Mouse (Mus musculus) heart, embryonic 13.5 days (tissue): ENCODE results near the gene Kdm6a. TPM values are rescaled to one million over a fixed set of nuclear protein-coding genes. Genes with fewer than 3 reads are reported as not detected.

Source experiments
- ATAC-seq: fragments of 200-750 bp; cut with Nextera tagmentation; 2 replicates; pipeline ENCODE4 v1.8.0; 2017; ENCODE audit warnings: moderate TSS enrichment; ENCODE audit not compliant: insufficient number of reproducible peaks, low FRiP score, low TSS enrichment; ENCODE audit errors: extremely low read depth
- H3K27ac ChIP-seq: fragments of 300-500 bp; sonication (generic); replicated peaks from 2 replicates; pipeline ENCODE4 v1.5.1; 2015; ENCODE audit warnings: moderate library complexity, mild to moderate bottlenecking, inconsistent platforms
- H3K27me3 ChIP-seq: fragments of 300-500 bp; sonication (generic); replicated peaks from 2 replicates; pipeline ENCODE4 v1.6.1; 2015; ENCODE audit warnings: mild to moderate bottlenecking, inconsistent platforms
- H3K36me3 ChIP-seq: fragments of 300-500 bp; sonication (generic); 2 replicates; pipeline ENCODE4 v1.6.1; 2015; ENCODE audit warnings: mild to moderate bottlenecking, inconsistent platforms
- H3K4me1 ChIP-seq: fragments of 300-500 bp; sonication (generic); 2 replicates; pipeline ENCODE4 v1.6.1; 2015; ENCODE audit warnings: inconsistent platforms
- H3K4me2 ChIP-seq: fragments of 300-500 bp; sonication (generic); 2 replicates; pipeline ENCODE4 v1.6.1; 2015; ENCODE audit warnings: inconsistent platforms, mild to moderate bottlenecking, moderate library complexity
- H3K4me3 ChIP-seq: fragments of 300-500 bp; sonication (generic); 2 replicates; pipeline ENCODE4 v1.5.1; 2015; ENCODE audit warnings: moderate library complexity, mild to moderate bottlenecking, inconsistent platforms
- H3K9ac ChIP-seq: fragments of 300-500 bp; sonication (generic); 2 replicates; pipeline ENCODE4 v1.6.1; 2015; ENCODE audit warnings: inconsistent platforms, mild to moderate bottlenecking, moderate library complexity
- H3K9me3 ChIP-seq: fragments of 300-500 bp; sonication (generic); 2 replicates; pipeline ENCODE4 v1.6.1; 2016; ENCODE audit warnings: inconsistent platforms
- WGBS: fragments of 180-500 bp; shearing (Covaris S2); methylation state at CpG from one replicate; pipeline ENCODE4 v1.1.7; 2015; ENCODE audit warnings: mixed read lengths; 5-methylcytosine and 5-hydroxymethylcytosine counted together
- polyA plus RNA-seq: library from polyadenylated mRNA; unstranded; fragments of >200 nt; fragmentation: Nextera tagmentation; extraction: Ambion mirVana; gene quantifications from 2 replicates; pipeline ENCODE4 v1.2.1, GENCODE M21; 2015

Gene Kdm6a
- polyA plus RNA-seq, 1 experiment from 2014 or later: 13.1 TPM

DNA sequence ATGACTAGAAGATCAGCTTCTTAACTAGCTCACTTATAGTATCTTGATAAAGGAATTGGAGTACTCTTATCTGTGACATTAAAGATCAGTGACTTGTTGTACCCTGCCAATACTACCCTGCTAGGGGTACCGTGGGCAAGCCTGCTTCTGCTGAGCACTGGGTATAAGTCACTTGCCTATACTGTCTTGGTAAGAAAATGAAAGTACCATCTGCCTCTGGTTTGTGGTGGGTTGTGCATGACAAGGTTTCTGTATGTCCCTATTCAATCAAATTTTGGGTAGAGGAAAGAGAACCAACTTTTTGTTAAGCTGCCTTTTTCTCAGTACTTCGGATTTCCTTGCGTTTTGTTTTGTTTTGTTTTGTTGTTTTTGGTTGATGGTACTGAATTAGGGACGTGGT is 15.4 kb downstream of the Kdm6a start:
- Histone ChIP-seq H3K36me3 (no peaks in the 10 kb centered on the region), H3K4me1 (peaks cover 32% of the 10 kb centered on the region), H3K4me3 (no peak overlapping the region), H3K9ac (no peak overlapping the region), H3K9me3 (no peaks in the 10 kb centered on the region), H3K27ac (no peak overlapping the region), H3K4me2 (no peak overlapping the region), H3K27me3 (no peaks in the 10 kb centered on the region)
- WGBS: 76% methylated on average over 4 of the region's 4 CpGs
- ATAC-seq: no peak

DNA sequence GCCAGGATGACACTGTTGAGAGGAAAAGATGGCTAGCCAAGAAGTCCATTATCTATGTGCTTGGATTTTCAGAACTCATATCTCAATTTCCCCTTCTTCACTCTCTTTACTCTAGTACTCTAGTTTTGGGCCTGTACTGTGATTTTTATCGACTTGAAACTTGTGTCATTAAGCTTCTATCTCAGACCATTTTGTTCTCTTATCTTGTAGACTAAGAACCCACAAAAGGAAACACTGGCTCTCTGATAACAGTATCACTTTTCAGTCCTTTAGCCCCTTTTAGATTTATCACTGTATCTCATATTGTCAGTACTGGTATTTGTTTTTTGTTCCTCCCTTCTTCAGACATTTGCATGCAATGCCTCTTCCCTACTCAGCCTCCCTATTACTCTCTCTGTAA is 17.1 kb downstream of the Kdm6a start:
- H3K4me1 ChIP-seq: peaks cover 23% of the 10 kb centered on the region
- ATAC-seq: no peak
- no peak overlapping the region for H3K4me3 ChIP-seq
- no peak overlapping the region for H3K9ac ChIP-seq
- no peaks in the 10 kb centered on the region for H3K9me3 ChIP-seq
- H3K27ac ChIP-seq: no peak overlapping the region
- H3K36me3 ChIP-seq: no peaks in the 10 kb centered on the region
- WGBS: 37% methylated on average over 1 of the region's 1 CpGs
- no peaks in the 10 kb centered on the region for H3K27me3 ChIP-seq
- no peak overlapping the region for H3K4me2 ChIP-seq

DNA sequence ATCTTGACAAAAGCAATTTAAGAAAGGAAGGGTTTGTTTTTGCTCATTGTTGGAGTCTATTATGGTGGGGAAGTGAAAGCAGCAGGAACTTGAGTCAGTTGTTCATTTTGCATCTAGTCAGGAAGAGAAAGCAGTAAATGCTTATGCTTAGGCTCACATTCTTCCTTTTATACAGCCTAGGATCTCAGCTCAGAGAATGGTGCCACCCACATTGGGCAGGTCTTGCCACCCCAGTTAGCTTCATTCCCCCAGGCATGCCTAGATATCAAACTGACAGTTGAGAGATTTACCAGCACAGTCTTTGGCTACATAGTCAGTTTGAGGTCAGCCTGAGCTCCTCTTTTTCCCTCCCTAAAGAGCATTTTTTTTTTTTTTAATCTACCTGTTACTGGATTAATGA is 24.8 kb downstream of the Kdm6a start:
- peaks cover 20% of the 10 kb centered on the region for H3K4me1 ChIP-seq
- H3K4me3 ChIP-seq: no peak overlapping the region
- H3K9ac ChIP-seq: no peak overlapping the region
- 0 out of 2 replicates have a peak, but pooled peaks cover 3% of the 10 kb centered on the region for H3K36me3 ChIP-seq
- no peak for ATAC-seq
- H3K27ac ChIP-seq: no peak overlapping the region
- H3K9me3 ChIP-seq: no peaks in the 10 kb centered on the region
- H3K4me2 ChIP-seq: no peak overlapping the region
- H3K27me3 ChIP-seq: no peaks in the 10 kb centered on the region

DNA sequence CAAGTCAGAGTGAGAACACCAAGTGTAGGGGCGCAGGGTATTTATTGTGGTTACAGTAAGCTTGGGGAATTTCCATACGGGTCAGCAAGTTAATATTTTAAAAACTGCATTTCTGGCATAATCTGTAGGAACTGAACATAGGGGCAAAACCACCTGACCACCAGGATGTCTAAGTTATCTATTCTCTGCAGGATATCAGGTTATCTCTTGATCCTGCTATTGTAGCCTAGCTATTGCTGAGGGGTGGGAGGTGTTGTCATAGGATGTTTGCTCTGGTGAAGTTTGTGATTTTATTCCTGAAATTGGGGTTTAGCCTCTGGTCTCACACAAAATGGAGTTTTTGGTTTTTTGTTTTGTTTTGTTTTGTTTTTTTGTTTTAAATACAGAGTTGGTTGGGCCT is 25.9 kb downstream of the Kdm6a start:
- no peak overlapping the region for H3K9ac ChIP-seq
- 0 out of 2 replicates have a peak, but pooled peaks cover 3% of the 10 kb centered on the region for H3K36me3 ChIP-seq
- H3K4me2 ChIP-seq: no peak overlapping the region
- no peak overlapping the region for H3K4me3 ChIP-seq
- no peak for ATAC-seq
- WGBS: 75% methylated on average over 2 of the region's 2 CpGs
- no peaks in the 10 kb centered on the region for H3K27me3 ChIP-seq
- no peaks in the 10 kb centered on the region for H3K9me3 ChIP-seq
- H3K27ac ChIP-seq: no peak overlapping the region
- peaks cover 20% of the 10 kb centered on the region for H3K4me1 ChIP-seq

DNA sequence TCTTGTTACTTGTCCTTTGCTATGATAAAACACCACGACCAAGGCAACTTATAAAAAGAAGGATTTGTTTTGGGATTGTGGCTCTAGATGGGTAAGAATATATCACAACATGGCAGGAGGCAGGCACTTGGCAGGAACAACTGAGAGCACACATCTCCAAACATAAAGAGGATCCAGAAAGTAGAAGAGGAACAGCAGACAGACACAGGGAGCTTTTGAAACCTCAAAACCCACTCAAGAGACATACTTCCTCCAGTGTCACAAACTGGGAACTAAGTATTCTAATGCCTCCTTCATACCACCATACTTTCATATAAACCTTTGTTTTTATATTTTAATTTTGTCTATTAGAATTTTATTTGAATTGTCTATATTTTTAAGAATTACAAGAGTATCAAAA is 77.2 kb downstream of the Kdm6a start:
- Histone ChIP-seq H3K27ac (no peak overlapping the region), H3K4me3 (no peak overlapping the region), H3K4me1 (no peaks in the 10 kb centered on the region), H3K9me3 (no peaks in the 10 kb centered on the region), H3K4me2 (no peak overlapping the region), H3K9ac (no peak overlapping the region), H3K36me3 (peaks cover 17% of the 10 kb centered on the region), H3K27me3 (no peaks in the 10 kb centered on the region)
- ATAC-seq: no peak
- WGBS: 79% methylated on average over 1 of the region's 1 CpGs

DNA sequence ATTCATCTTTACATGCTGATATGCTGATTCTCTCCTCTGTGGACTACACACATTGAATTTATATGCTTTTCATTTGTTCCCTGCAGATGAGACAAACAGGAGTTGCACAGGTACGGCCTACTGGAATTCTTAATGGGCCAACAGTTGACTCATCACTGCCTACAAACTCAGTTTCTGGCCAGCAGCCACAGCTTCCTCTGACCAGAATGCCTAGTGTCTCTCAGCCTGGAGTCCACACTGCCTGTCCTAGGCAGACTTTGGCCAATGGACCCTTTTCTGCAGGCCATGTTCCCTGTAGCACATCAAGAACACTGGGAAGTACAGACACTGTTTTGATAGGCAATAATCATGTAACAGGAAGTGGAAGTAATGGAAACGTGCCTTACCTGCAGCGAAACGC is 88.2 kb downstream of the Kdm6a start:
- H3K4me1 ChIP-seq: no peaks in the 10 kb centered on the region
- H3K4me3 ChIP-seq: no peak overlapping the region
- no peaks in the 10 kb centered on the region for H3K27me3 ChIP-seq
- H3K9me3 ChIP-seq: no peaks in the 10 kb centered on the region
- ATAC-seq: no peak
- no peak overlapping the region for H3K9ac ChIP-seq
- 92% methylated on average over 4 of the region's 4 CpGs for WGBS
- peaks cover 44% of the 10 kb centered on the region for H3K36me3 ChIP-seq
- H3K27ac ChIP-seq: no peak overlapping the region
- no peak overlapping the region for H3K4me2 ChIP-seq

DNA sequence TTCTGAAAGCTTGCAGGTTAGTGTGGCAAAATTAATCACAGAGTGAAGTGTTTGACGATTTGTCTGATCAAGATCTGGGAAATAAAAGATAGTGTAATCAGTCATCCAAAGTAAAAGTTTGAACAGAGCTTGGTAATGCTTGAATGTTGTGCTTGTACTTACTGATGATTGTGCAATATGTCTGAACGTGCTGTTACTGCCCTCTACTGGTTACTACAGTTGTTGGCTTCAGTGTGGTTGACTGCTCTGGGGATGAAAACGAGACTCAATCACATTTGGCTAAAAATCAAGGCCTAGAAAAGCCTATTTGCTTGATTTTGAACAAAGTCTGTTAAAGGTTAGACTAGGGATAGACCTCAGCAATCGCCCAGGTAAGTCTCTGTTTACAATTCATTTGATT is 92.4 kb downstream of the Kdm6a start:
- no peak for ATAC-seq

DNA sequence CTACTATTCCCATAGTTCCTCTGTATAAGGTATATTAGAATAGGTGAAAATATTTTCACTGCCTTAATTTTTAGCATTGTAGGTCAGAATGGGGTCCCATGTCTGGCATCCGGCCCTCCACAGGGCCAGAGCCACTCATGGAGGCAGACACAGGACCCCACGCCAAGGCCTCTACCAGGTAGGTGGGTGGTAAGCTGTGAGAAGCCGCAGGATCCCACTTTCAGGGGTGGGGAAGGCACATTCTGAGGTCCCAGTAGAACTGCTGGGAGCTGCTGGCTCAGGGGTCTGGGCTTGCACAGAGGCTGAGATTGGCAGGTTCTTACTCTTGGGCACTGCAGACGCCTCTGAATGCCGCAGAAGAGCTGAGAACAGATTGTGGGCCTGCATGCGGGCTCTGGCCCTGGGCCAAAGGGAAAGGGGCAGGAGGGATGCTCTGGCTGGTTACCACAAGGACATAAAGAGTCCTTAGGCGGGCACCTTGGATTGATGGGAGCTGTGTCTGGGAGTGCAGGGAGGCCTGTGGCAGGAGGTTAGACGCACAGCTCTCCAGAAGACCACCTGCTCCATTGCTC is 95.9 kb downstream of the Kdm6a start:
- 93% methylated on average over 8 of the region's 8 CpGs for WGBS
- Histone ChIP-seq H3K9ac (no peak overlapping the region), H3K9me3 (no peaks in the 10 kb centered on the region), H3K36me3 (peaks cover 30% of the 10 kb centered on the region), H3K27me3 (no peaks in the 10 kb centered on the region), H3K4me2 (no peak overlapping the region), H3K27ac (no peak overlapping the region), H3K4me1 (no peaks in the 10 kb centered on the region), H3K4me3 (no peak overlapping the region)
- no peak for ATAC-seq

More for the DNA sequence above, 92.4 kb downstream of the Kdm6a start:
- no peak overlapping the region for H3K27ac ChIP-seq
- H3K36me3 ChIP-seq: peaks cover 43% of the 10 kb centered on the region
- 42% methylated on average over 4 of the region's 4 CpGs for WGBS
- no peak overlapping the region for H3K4me2 ChIP-seq
- no peak overlapping the region for H3K9ac ChIP-seq
- no peak overlapping the region for H3K4me3 ChIP-seq
- H3K4me1 ChIP-seq: no peaks in the 10 kb centered on the region
- H3K27me3 ChIP-seq: no peaks in the 10 kb centered on the region
- H3K9me3 ChIP-seq: no peaks in the 10 kb centered on the region

DNA sequence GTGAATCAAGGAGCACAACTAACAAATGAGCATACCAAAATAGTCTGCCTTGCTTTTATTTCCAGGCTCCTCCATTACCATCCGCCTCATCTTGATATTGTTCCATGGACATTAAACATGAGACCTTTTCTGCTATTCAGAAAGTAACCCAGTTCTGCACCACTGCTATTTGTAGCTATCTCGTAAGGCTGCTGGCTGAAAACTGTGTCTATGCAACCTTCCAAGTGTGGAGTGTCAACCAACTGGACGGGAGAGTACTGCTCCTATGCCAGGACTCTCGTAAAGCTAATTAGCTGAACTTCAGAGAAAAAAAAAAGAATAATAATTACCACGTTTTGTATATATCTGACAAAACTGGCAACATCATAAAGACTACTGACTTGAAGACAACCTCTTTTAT is 116.2 kb downstream of the Kdm6a start:
- no peak overlapping the region for H3K4me2 ChIP-seq
- no peak overlapping the region for H3K4me3 ChIP-seq
- peaks cover 19% of the 10 kb centered on the region for H3K36me3 ChIP-seq
- no peaks in the 10 kb centered on the region for H3K4me1 ChIP-seq
- H3K9ac ChIP-seq: no peak overlapping the region
- H3K27me3 ChIP-seq: no peaks in the 10 kb centered on the region
- H3K9me3 ChIP-seq: no peaks in the 10 kb centered on the region
- H3K27ac ChIP-seq: no peak overlapping the region
- no peak for ATAC-seq
- WGBS: 72% methylated on average over 5 of the region's 5 CpGs

DNA sequence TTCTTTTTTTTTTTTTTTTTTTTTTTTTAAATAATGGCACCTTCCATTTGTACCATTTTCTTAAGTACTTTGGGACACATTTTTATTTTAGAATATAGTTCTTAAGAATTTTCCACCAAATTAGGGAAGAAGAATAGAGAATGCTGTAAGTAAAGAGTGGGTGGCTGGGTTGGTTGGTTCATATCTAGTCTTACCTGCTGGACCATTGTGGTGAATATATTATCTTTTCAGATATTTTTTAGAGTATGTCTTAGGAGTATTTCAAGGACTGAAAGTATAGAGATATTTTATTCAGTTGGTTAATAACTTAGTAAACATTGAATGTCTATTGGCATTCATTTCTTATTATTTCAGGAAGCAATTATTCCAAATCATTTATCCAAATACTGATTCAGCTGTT is 117.8 kb downstream of the Kdm6a start:
- Histone ChIP-seq H3K4me3 (no peak overlapping the region), H3K4me2 (no peak overlapping the region), H3K27me3 (no peaks in the 10 kb centered on the region), H3K9me3 (no peaks in the 10 kb centered on the region), H3K27ac (no peak overlapping the region), H3K4me1 (no peaks in the 10 kb centered on the region), H3K36me3 (peaks cover 16% of the 10 kb centered on the region), H3K9ac (no peak overlapping the region)
- ATAC-seq: no peak
